Mouse (Mus musculus): ENCODE results near the gene Frzb. TPM values are rescaled to one million over a fixed set of nuclear protein-coding genes. Genes with fewer than 3 reads are reported as not detected.
A peak's percentile ranks its signal among the peaks of the same experiment; 100 is the strongest.
"Not testable (repeated sequence)": the region's sequence is repeated elsewhere in the genome, so short reads cannot be mapped to it uniquely, and the experiment has no call there.

The Frzb gene
- polyA plus RNA-seq (2015; fragmentation: Nextera tagmentation; extraction: Ambion mirVana) = 34.6 and 49.5 TPM in 2 replicates

DNA sequence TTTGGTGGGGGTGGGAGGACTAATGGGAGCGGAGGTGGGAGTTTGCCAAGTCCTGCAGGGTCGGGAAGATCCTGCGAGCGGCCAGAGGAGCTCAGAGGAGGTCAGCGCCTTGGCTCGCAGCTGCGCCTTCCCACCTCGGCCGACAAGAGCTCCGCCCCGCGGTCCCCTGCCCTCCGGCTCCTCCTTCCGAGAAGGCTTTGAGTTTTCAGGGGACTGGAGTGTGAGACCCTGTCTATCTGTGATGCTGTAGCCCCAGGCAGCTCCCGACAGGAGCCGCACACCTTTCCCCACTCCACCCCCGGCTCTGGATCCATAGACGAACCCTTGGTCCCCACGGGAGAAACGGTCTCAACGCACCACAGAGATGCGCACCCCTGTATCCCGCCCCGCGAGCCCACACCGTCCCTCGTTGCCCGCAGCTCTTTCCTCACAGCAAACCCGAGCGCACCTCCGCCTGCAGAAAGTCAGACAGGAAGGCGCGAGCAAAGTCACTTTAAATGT, at the start of gene Frzb:
Gene Frzb, minus strand, starts transcription at position 335 of the 501 bp plus-strand sequence.
- Histone ChIP-seq H3K4me3 (peak within 1 kb of the TSS; percentile 64), H3K4me2 (peak within 1 kb of the TSS; percentile 98), H3K27ac (peak within 1 kb of the TSS; percentile 84), H3K4me1 (peaks cover 16% of the 10 kb centered on the region), H3K9me3 (no peaks in the 10 kb centered on the region), H3K27me3 (peaks cover 18% of the 10 kb centered on the region), H3K36me3 (no peaks in the 10 kb centered on the region), H3K9ac (peak within 1 kb of the TSS; percentile 81)
- ATAC-seq (ENCODE audit: insufficient number of reproducible peaks, insufficient read depth, low FRiP score, low TSS enrichment, low read depth) = peak; percentile 35; the same call in 1 of the 2 replicates
- 0% methylated on average over 33 of the region's 33 CpGs for WGBS

GRCm38 (mm10) chr2:80495304-80495703, 47.9 kb upstream of the Frzb start:
- not testable (repeated sequence) for H3K4me3 ChIP-seq; H3K27me3 ChIP-seq; H3K4me1 ChIP-seq; H3K27ac ChIP-seq; H3K4me2 ChIP-seq; ATAC-seq (ENCODE audit: insufficient number of reproducible peaks, insufficient read depth, low FRiP score, low TSS enrichment, low read depth); H3K9me3 ChIP-seq; H3K9ac ChIP-seq
- H3K36me3 ChIP-seq = peaks cover 11% of the 10 kb centered on the region; the same call in 1 of the 2 replicates
- WGBS = 47% methylated on average over 7 of the region's 7 CpGs

DNA sequence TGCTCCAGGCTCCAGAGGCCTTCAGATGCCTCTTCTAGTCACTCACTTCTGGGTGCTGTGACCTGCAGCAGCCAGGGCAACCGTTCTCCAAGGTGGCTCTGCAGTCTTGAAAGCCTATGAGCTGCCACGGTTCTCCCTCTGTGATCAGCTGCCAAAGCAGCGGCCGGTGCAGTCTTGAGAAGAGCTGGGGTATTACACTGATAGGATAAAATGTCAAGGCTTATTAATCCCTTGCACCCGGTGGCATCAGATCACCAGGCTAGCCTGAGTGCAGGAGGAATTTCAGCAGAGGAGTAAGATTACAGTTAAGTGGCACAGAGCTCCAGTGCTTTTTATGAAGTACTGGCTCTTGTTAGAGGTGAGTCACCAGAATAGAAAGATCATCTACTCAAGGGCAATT, 39.4 kb upstream of the Frzb start:
- Histone ChIP-seq H3K4me3 (no peak overlapping the region), H3K9me3 (no peaks in the 10 kb centered on the region), H3K36me3 (no peaks in the 10 kb centered on the region), H3K4me2 (no peak overlapping the region), H3K27ac (no peak overlapping the region), H3K4me1 (no peaks in the 10 kb centered on the region), H3K9ac (no peak overlapping the region), H3K27me3 (no peaks in the 10 kb centered on the region)
- no peak for ATAC-seq (ENCODE audit: insufficient number of reproducible peaks, insufficient read depth, low FRiP score, low TSS enrichment, low read depth)
- WGBS = 35% methylated on average over 5 of the region's 5 CpGs

DNA sequence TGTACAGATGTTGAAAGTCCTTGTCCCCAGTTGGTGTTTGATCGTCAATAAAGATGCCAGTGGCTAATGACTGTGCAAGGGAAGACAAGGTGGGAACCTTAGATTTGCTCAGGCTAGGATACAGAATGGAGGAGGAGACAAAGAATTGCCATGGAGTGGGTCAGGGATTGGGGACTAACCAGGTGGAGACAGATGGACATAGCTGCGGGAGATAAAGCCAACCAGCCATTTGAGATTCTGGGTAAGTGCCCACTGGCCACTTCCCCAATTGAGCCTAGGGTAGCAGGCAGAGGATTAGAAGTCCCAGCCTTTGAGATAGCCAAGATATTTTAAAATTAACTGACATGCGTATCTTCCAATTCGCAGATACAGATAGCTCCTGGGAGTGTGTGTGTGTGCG, 37.5 kb upstream of the Frzb start:
- H3K4me2 ChIP-seq = no peak overlapping the region
- no peak overlapping the region for H3K9ac ChIP-seq
- no peaks in the 10 kb centered on the region for H3K36me3 ChIP-seq
- H3K27ac ChIP-seq = no peak overlapping the region
- no peak overlapping the region for H3K4me3 ChIP-seq
- no peak for ATAC-seq (ENCODE audit: insufficient number of reproducible peaks, insufficient read depth, low FRiP score, low TSS enrichment, low read depth)
- no peaks in the 10 kb centered on the region for H3K27me3 ChIP-seq
- WGBS = 91% methylated on average over 5 of the region's 5 CpGs
- H3K9me3 ChIP-seq = no peaks in the 10 kb centered on the region
- no peaks in the 10 kb centered on the region for H3K4me1 ChIP-seq

DNA sequence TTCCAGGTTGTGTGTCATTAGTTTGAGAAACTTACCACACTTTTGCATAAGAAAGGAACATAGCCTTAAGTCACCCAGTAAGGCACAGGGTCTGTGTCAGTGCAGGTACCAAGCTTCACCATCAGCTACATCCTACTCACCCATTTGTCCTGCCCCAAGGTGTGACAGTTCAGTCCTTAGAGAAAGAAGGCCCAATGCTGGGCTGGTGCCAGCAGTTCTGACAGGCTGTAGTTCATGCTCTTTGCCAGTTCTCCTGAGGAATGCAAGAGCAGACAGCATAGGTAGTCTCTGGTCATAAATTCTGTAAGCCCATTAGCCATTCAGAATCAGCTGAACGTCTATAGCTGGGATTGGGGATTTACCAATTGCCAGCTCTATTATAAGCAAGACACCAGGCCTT, 28.4 kb upstream of the Frzb start:
- H3K36me3 ChIP-seq = no peaks in the 10 kb centered on the region
- WGBS = 68% methylated on average over 1 of the region's 1 CpGs
- no peaks in the 10 kb centered on the region for H3K4me1 ChIP-seq
- no peak overlapping the region for H3K4me3 ChIP-seq
- ATAC-seq (ENCODE audit: insufficient number of reproducible peaks, insufficient read depth, low FRiP score, low TSS enrichment, low read depth) = no peak
- H3K9me3 ChIP-seq = no peaks in the 10 kb centered on the region
- no peak overlapping the region for H3K4me2 ChIP-seq
- no peaks in the 10 kb centered on the region for H3K27me3 ChIP-seq
- no peak overlapping the region for H3K9ac ChIP-seq
- no peak overlapping the region for H3K27ac ChIP-seq

DNA sequence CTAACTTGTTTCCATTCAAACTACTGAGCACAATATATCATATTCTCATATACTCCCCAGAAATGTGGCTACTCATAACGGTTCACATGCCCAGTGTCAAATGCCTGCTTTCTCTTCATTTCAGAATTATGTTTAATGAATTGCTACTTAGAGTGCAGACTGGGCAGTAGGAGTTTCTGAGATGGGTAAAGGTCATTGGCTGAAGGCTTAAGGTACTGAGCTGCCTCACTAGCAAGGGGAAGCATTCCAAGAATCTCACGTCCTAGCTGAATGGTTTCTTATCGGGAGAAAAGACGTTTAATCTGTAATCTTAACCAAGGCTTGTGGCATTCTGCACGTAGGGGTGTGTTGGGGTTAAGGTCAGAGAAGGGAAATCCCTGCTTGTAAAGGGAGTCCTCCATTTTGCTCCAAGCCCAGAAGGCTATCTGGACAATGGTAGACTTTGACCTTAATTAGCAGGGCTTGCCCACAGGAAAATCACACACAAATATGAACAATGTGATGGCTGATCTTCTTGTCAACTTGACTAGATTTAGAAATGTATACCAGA, 26.9 kb upstream of the Frzb start:
- Histone ChIP-seq H3K4me3 (no peak overlapping the region), H3K4me1 (no peaks in the 10 kb centered on the region), H3K9me3 (no peaks in the 10 kb centered on the region), H3K4me2 (no peak overlapping the region), H3K27ac (no peak overlapping the region), H3K9ac (no peak overlapping the region), H3K36me3 (no peaks in the 10 kb centered on the region), H3K27me3 (no peaks in the 10 kb centered on the region)
- no peak for ATAC-seq (ENCODE audit: insufficient number of reproducible peaks, insufficient read depth, low FRiP score, low TSS enrichment, low read depth)
- 68% methylated on average over 5 of the region's 5 CpGs for WGBS

DNA sequence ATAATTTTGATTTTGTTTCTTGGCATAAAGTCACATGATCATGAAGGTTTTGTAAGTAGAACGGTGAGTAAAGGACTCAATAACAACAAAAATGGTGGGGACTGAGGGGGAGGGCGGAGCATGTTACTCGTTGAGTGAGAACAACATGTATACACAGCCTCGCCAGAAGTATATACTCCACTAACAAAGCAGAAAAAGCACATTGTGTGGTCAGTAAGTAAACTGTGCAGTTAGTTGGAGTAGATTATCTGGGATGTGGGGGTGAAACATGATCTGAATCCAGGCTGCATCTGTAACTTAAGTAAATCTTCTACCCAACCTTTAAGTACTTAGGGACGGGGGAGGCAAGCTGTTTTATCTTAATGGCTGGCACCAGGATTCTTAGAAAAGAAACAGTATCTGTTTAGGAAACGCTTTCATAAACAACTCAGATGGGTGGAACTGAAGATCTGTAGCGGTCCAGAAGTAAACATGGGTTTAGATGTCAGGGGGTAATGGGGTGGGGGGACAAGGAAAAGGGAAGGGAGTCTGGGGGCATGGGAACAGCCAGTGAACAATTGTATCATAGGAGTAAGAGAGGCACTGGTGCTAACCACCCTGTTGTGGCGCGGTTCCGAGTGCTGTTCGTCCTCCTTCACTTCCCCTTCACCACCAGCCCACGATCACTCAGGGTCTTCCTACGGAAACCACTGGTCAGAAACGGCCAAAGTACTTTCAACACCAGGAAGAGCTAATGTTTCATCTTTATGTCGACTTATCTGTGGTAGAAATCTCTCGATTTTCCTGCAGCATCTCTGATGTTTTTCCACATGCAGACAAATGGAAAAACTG, 18.8 kb upstream of the Frzb start:
- no peaks in the 10 kb centered on the region for H3K27me3 ChIP-seq
- H3K4me2 ChIP-seq = no peak overlapping the region
- 53% methylated on average over 16 of the region's 16 CpGs for WGBS
- H3K4me3 ChIP-seq = no peak overlapping the region
- no peaks in the 10 kb centered on the region for H3K9me3 ChIP-seq
- peaks cover 7% of the 10 kb centered on the region; the same call in 1 of the 2 replicates for H3K4me1 ChIP-seq
- ATAC-seq (ENCODE audit: insufficient number of reproducible peaks, insufficient read depth, low FRiP score, low TSS enrichment, low read depth) = peak; percentile 72; the same call in 1 of the 2 replicates
- H3K27ac ChIP-seq = 0 out of 2 replicates have a peak overlapping the region, but pooled peaks have one; percentile 34
- H3K36me3 ChIP-seq = no peaks in the 10 kb centered on the region
- no peak overlapping the region for H3K9ac ChIP-seq

DNA sequence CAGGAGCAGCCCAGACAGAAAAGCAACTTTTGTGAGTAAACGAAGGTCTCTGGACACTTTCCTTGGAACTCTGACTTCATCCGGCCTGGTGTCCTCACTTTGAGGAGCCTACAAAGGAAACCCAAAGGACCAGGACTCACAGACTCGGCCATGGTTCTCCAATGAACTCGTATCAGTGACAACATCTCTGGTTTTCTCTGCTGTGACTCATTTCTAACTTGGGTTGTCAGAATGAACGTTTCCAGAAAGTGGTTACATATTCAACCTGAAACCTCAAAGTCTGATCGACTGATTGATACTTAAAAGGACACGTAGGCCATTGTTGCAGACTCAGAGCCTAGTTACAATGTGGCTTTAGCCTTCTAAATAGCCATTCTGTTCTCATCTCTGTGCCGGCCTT, 14.4 kb upstream of the Frzb start:
- no peak for ATAC-seq (ENCODE audit: insufficient number of reproducible peaks, insufficient read depth, low FRiP score, low TSS enrichment, low read depth)
- Histone ChIP-seq H3K4me3 (no peak overlapping the region), H3K9ac (no peak overlapping the region), H3K4me2 (no peak overlapping the region), H3K9me3 (no peaks in the 10 kb centered on the region), H3K27ac (no peak overlapping the region), H3K27me3 (no peaks in the 10 kb centered on the region), H3K36me3 (no peaks in the 10 kb centered on the region), H3K4me1 (peaks cover 7% of the 10 kb centered on the region; the same call in 1 of the 2 replicates)
- 77% methylated on average over 8 of the region's 8 CpGs for WGBS

- Histone ChIP-seq H3K4me2 (peak overlapping the region; percentile 98), H3K27me3 (peaks cover 18% of the 10 kb centered on the region), H3K4me3 (peak overlapping the region; percentile 64), H3K9me3 (no peaks in the 10 kb centered on the region), H3K4me1 (peaks cover 16% of the 10 kb centered on the region), H3K9ac (peak overlapping the region; percentile 81), H3K36me3 (no peaks in the 10 kb centered on the region), H3K27ac (peak overlapping the region; percentile 84)
- ATAC-seq (ENCODE audit: insufficient number of reproducible peaks, insufficient read depth, low FRiP score, low TSS enrichment, low read depth) = peak; percentile 26; the same call in 1 of the 2 replicates
- WGBS = 1% methylated on average over 12 of the region's 12 CpGs
Measured at GRCm38 (mm10) chr2:80448231-80448630, 806 bp upstream of the Frzb start.

DNA sequence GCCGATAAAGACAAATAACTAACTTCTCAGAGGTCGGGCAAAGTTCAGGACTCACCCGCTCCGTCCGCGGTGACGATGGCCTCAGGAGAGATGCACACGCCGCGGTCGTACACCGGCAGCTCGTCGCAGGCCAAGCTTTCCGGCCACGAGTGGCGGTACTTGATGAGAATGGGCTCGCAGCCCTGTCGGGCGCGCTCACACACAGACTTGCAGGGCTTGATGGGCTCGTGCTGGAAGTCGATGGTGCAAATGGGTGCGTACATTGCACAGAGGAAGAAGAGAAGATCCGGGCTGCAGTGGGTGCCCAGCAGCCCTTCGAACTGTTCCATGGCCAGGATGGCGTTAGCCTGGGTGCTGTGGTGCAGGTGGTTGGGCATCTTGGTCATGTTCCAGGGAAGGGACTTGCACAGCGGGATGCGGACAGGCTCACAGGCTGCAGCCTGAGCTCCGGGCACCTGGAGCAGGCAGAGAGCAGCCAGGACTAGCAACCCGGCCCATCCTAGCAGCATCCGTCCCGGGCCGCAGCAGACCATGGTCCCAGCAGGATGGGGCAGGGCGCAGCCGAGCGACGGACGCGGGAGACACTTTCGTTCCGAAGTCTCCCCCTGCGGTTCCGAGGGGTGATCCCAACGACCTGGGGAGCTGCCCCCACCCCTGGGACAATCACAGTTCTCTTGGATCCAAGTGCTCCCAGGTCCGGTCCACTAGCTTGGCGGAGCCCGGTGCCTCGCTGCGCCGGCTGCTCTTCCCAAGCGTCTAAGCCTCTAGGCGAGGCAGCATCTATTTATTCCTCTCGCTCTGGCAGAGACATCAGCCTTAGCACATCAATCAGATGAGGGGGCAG, 895 bp downstream of the Frzb start:
- Histone ChIP-seq H3K27ac (peak overlapping the region; percentile 84), H3K36me3 (no peaks in the 10 kb centered on the region), H3K9me3 (no peaks in the 10 kb centered on the region), H3K4me3 (peak overlapping the region; percentile 64), H3K4me2 (peak overlapping the region; percentile 98), H3K9ac (peak overlapping the region; percentile 81), H3K27me3 (peaks cover 18% of the 10 kb centered on the region), H3K4me1 (peaks cover 16% of the 10 kb centered on the region)
- ATAC-seq (ENCODE audit: insufficient number of reproducible peaks, insufficient read depth, low FRiP score, low TSS enrichment, low read depth) = peak; percentile 28
- WGBS = under 1% methylated on average over 54 of the region's 54 CpGs

DNA sequence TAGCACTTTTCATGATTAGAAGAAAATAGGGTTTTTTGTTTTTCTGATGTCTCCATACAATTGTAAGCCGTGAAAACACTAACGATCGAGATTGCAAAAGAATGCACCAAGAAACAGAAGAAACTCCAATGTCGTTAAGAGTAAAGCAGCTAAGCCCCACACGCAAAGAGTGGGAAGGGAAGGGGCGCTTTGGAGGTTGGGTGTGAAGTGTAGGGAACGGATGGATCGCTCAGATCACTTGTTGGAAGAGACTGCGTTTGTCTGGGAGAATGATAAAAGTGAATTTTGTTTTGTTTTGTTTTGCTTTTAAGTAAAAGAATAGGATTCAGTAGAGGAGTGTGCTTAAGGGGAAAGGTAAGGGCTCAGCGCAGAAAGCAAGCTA, 1.5 kb downstream of the Frzb start:
- Histone ChIP-seq H3K9ac (peak overlapping the region; percentile 81), H3K4me3 (peak overlapping the region; percentile 64), H3K4me2 (peak overlapping the region; percentile 98), H3K4me1 (peaks cover 16% of the 10 kb centered on the region), H3K9me3 (no peaks in the 10 kb centered on the region), H3K27me3 (peaks cover 18% of the 10 kb centered on the region), H3K27ac (peak overlapping the region; percentile 84), H3K36me3 (no peaks in the 10 kb centered on the region)
- 4% methylated on average over 10 of the region's 10 CpGs for WGBS
- no peak for ATAC-seq (ENCODE audit: insufficient number of reproducible peaks, insufficient read depth, low FRiP score, low TSS enrichment, low read depth)
